Mouse (Mus musculus) adrenal gland, adult (tissue): ENCODE results near the gene Thap7.
"Not testable (repeated sequence)": the region's sequence is repeated elsewhere in the genome, so short reads cannot be mapped to it uniquely, and the experiment has no call there.

ENCODE experiments used
- DNase-seq, 2 experiments: peaks; one replicate each; pipeline ENCODE4 v3.0.0; 2022 to 2023; ENCODE audit warnings: low spot score in 1 of 2; ENCODE audit not compliant: inconsistent age in 2 of 2

Thap7 gene

GRCm38 (mm10) chr16:17530640-17531288 is at the start of gene Thap7:
Gene Thap7, minus strand, starts transcription at chr16:17531136.
- peak; percentile 98 to 99 for DNase-seq

GRCm38 (mm10) chr16:17576825-17577215 is 45.9 kb upstream of the Thap7 start:
- DNase-seq, result no peak

DNA sequence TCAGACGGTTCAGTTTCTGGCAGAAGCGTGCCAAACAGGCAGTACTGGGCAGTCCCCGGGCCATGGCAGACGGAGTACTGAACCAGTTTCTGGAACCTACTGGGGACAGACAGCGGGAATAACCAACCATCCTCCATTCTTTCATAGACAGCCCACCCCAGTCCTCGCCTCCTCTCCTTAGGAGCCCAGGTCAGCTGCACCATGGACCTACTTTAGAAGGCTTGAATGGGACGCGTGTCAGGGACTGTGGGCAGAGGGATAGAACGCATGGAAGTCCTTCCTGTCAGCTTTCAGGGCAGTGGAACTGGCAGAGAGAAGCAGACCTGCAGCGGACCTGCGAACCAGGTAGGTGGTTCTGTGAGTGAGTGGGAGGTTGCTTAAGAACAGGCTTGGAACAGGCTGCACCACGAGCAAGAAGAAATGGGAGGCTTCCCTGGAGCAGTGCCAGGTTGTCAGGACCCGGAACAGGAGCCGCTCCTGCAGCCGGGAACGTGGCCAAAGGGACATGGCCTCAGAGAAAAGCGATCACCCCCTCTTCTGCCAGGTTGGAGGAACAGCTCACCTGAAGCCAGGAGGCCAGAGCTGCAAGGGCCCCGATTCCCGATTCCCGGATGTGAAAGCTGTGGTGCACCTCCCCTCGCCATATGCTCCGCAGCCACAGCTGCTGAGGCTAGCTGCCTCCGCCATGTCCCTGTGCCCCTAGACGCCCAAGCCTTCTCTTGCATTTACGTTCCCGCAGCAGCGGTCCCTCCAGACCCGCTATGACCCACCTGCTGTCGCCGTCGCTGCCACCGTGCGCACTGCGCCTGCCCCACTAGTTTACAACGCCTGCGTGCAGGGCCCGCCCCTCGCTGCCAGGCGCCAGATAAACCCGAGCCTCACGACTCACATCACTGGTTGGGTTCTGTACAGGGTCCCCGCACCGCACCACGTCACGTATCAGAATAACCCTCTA is 45.2 kb upstream of the Thap7 start:
- DNase-seq, result peak; percentile 76 to 88

DNA sequence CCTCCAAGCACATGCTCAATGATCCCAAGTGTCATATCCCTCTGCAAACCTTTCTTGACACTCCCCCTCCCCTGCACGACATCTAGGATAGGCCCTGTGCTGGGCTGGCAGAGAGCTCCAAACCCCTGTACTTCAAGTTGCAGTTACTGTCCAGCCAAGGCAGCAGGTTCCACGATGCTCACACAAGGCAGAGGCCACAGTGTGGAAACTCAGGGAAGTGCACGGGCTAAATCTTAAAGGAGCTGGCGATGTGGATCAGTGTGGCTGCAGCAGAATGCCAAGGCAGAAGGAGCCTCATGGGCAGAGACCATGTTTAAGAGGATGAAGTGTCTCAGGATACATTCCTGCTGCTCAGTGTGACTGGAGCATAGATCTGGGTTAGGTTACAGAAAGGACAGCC is 35.2 kb upstream of the Thap7 start:
- DNase-seq, result no peak

DNA sequence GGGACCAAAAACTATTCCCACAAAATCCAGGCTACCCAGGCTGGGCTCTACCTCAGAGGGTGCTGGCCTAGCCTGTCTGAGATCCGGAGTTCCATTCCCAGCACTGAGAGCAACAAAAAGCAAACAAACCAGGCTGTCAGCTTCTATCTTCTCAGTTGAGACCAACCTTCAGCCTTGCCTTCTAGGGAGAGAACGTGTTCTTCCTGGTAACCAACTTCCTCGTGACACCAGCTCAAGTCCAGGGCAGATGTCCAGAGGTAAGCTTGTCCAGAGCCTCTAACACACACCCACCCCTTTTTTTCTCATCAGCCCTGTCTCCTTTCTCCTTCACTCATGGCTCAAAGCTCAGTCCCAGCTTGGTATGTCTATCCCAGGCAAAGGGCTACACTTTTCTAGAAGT is 33.8 kb upstream of the Thap7 start:
- DNase-seq, result no peak

GRCm38 (mm10) chr16:17564221-17564620 is 33.3 kb upstream of the Thap7 start:
- no peak for DNase-seq

- no peak for DNase-seq
Measured at GRCm38 (mm10) chr16:17563580-17563979, 32.6 kb upstream of the Thap7 start.

DNA sequence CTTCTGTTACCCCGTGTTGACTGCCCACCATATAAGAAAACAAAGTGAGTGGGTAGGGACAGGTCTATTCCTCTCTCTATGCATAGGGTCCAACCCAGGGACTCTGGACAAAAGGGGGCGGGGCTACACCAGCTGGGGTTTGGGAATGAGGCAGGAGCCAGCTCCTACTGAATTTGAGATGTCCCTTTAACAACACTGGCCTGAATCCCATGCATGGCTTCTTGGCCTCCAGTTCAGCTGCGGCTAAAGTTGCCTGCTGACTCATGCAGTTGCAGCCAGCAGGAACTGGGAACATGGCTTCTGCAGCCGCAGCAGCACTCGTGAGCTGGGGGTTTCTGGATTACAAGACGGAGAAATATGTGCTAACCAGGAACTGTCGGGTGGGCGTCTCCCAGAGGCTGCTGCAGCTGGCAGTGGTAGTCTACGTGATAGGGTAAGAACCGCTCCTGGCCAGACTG is 30.8 kb upstream of the Thap7 start, which contains the start of gene P2rx6:
P2rx6 (plus strand) TSS at position 135 of the 458 bp plus-strand sequence.
- DNase-seq, result peak in 1 of 2 experiments; percentile 53

DNA sequence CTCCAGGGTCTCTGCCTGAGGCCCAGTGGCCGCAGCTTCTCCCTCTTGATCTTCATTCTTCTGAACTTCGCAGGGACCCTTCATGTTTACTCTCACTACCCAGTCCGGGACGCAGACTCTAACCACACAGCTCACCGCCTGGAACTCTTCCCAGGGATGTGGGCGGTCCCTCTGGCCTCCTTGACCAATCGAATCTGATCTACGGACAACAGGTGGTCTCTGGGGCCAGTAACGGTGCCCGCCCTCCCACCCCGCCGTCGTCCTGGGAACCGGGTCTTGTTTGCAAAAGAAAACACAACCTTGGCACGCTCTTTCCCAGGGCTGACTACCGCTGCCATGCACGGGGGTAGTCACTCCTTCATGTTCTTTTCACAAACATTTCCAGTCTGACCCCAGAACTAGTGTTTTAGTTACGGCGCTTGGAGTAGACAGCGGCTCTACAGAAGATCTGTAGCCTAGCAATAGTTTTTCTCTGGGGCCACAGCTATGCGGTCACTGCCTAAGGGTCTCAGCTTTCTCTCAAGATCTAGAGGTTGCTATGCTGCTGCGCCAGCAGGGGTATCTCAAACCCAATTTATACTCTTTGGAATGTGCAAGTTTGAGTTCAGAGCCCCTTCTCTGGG is 30.3 kb upstream of the Thap7 start, which contains the start of gene Lrrc74b:
Lrrc74b (minus strand) TSS at position 120 of the 623 bp plus-strand sequence.
- DNase-seq, result peak; percentile 71 to 78

- DNase-seq, result no peak
Measured at GRCm38 (mm10) chr16:17559396-17560027, 28.6 kb upstream of the Thap7 start.

DNA sequence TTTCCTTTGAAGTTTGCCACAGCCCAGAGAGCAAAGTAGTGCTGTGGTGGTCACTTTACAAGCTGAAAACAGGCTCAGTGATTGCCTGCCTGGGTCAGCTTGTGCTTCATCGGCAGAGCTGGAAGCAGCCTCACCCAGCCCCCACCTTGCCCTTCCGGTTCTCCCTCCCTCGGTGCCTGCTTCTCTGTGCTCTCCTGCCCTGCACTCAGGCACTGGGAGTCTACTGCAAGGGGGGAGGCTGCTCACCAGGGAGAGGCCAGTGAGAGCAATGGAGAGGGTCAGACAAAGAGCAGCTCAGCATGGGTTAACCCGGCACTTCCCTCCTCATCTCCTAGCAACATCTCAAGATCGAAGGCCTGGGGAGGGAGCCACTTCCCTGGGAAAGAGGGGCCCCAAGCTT is 27.9 kb upstream of the Thap7 start:
- DNase-seq, result no peak

- DNase-seq, result peak; percentile 75 to 90
Measured at GRCm38 (mm10) chr16:17557947-17558480, 27.1 kb upstream of the Thap7 start.

- DNase-seq, result no peak
Measured at GRCm38 (mm10) chr16:17556907-17557306, 26.0 kb upstream of the Thap7 start.

GRCm38 (mm10) chr16:17556180-17556579 is 25.2 kb upstream of the Thap7 start:
- DNase-seq, result no peak

- DNase-seq, result not testable (repeated sequence)
Measured at GRCm38 (mm10) chr16:17554702-17555101, 23.8 kb upstream of the Thap7 start.

GRCm38 (mm10) chr16:17553910-17554685 is 23.2 kb upstream of the Thap7 start:
- DNase-seq, result peak; percentile 46 to 66

DNA sequence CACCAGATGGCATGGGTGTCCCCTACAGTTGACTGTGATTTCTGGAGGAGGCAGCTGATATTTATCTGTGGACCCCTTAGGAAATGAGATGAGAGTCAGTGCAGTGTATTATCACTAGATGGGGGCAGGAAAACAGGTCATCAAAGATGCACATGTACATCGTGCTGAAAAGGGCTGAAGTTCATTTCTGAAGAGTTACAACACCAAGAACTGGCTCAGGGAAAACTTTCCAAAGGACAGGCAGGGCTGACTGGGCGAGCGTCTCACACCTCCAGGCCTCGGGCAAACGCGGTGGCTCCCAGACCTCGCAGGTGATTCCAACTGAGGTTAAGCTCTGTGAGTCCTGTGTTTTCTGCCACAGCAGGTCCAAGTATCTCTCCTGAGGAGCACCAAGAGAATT is 21.9 kb upstream of the Thap7 start:
- DNase-seq, result no peak

GRCm38 (mm10) chr16:17542632-17543031 is 11.7 kb upstream of the Thap7 start:
- no peak for DNase-seq

DNA sequence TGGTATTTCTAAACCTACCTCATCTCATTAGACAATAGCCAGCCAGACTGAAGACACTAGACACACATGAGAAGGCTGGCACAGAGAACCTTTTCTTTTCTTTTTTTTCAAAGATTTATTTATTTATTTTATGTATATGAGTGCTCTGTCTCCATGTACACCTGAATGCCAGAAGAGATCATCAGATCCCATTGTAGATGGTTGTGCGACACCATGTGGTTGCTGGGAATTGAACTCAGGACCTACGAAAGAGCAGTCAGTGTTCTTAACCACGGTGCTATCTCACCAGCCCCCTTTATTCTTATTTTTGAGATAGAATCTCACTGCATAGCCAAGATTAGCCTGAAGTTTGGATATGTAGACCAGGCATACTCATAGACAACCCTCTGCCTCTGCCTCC is 5.6 kb upstream of the Thap7 start:
- peak in 1 of 2 experiments; percentile 46 for DNase-seq
